Mouse (Mus musculus) bone marrow macrophage, adult 2 months (primary cell): ENCODE results near the gene Ppp1r9b. TPM values are rescaled to one million over a fixed set of nuclear protein-coding genes. Genes with fewer than 3 reads are reported as not detected.

Experiments used
- H3K27ac ChIP-seq: 2 replicates; pipeline ENCODE4 v1.5.1; 2012; ENCODE audit warnings: low read depth, low read length; ENCODE audit not compliant: insufficient read depth
- H3K4me1 ChIP-seq: 2 replicates; pipeline ENCODE4 v1.6.1; 2012; ENCODE audit warnings: low read length; ENCODE audit not compliant: control insufficient read depth, insufficient read depth
- H3K4me3 ChIP-seq: 2 replicates; pipeline ENCODE4 v1.5.1; 2012; ENCODE audit warnings: mild to moderate bottlenecking, low read length, moderate library complexity; ENCODE audit not compliant: insufficient read depth
- CTCF ChIP-seq: IDR thresholded peaks from 2 replicates; pipeline ENCODE4 v1.5.1; 2012; ENCODE audit warnings: low read depth, mild to moderate bottlenecking, low read length, moderate library complexity
- POLR2A ChIP-seq: IDR thresholded peaks from 2 replicates; pipeline ENCODE4 v1.6.1; 2012; ENCODE audit warnings: mild to moderate bottlenecking, low read depth, low read length, borderline replicate concordance
- polyA plus RNA-seq: library from polyadenylated mRNA; stranded (reverse); fragments of >200 nt; gene quantifications from 2 replicates; pipeline ENCODE4 v1.2.4, GENCODE M21; 2012; ENCODE audit not compliant: missing spikeins, insufficient read depth, insufficient read length

Gene Ppp1r9b
- polyA plus RNA-seq, 1 experiment, result 176 TPM

DNA sequence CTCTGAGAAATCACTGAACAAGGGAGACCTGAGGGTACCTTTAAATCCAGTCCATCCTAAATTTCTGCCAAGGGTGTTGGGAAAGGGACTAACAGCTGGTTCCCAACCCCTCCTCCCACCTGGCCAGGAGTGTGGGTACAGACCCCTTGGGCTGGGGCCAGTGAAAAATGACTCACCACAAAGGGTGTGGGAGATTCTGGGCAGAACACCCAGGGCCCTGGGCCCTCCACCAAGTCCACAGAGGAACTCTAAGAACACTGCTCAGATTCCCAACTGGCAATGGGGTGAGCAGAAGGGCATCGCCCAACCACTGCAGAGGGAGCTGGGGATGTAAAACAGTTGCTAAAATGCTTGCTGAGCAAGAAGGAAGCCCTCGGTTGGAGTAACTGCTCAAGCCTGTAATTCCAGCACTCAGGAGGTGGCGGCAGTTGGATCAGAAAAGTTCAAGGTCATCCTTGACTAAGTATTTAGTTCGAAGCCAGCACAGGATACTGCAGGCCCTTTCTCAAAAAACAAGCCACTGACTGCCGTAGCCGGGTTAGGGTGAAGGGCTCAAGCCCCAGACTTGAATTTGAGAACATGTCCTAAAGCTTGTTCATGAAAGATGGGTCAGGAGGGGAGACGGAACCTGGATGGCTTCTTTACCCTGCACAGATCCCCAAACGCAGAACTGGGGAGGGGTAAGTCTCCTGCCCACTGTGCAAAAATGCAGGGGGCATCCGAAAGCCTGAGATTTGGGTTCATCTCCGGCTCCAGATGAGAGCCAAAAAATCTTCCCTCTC, 1.9 kb upstream of the Ppp1r9b start:
- TF ChIP-seq POLR2A (no peak), CTCF (no peak)
- peak overlapping the region; percentile 60 for H3K4me3 ChIP-seq
- H3K27ac ChIP-seq, result peak overlapping the region; percentile 86
- peaks cover 32% of the 10 kb centered on the region for H3K4me1 ChIP-seq

DNA sequence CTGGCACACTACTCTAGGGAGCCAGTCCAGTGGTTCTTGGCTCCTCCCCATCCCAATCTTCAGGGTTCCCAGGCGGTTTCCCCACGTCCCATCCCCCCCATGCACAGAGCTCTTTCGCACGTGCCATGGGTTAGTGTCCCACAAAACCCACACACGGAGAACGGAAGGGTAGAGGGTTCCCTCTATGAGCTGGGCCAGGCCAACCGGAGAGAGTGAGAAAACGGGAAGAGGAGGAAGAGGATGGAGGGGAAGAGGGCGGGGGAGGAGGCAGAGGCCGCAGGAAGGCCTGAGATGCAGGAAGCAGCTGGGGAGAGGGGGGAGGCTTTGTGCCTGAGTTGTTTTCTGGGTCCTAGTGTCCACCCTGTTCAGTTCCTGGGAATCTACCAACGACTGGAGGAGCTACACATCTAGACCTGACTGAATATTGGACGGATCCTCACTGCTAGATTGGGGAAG, 1.2 kb upstream of the Ppp1r9b start:
- peak overlapping the region; percentile 60 for H3K4me3 ChIP-seq
- peaks cover 33% of the 10 kb centered on the region for H3K4me1 ChIP-seq
- peak overlapping the region; percentile 91 for H3K27ac ChIP-seq
- TF ChIP-seq CTCF, result no peak
- TF ChIP-seq POLR2A, result no peak

- Histone ChIP-seq H3K27ac (peak overlapping the region; percentile 91), H3K4me3 (peak overlapping the region; percentile 60), H3K4me1 (peaks cover 39% of the 10 kb centered on the region)
- no peak for TF ChIP-seq POLR2A
- no peak for TF ChIP-seq CTCF
These were observed 610 bp upstream of the Ppp1r9b start for GRCm38 (mm10) chr11:94990102-94990748.

GRCm38 (mm10) chr11:94991641-94992479, 1.0 kb downstream of the Ppp1r9b start:
- H3K4me1 ChIP-seq, result peaks cover 41% of the 10 kb centered on the region
- H3K4me3 ChIP-seq, result peak overlapping the region; percentile 87
- peak overlapping the region; percentile 99 for H3K27ac ChIP-seq
- no peak for TF ChIP-seq CTCF
- no peak for TF ChIP-seq POLR2A

DNA sequence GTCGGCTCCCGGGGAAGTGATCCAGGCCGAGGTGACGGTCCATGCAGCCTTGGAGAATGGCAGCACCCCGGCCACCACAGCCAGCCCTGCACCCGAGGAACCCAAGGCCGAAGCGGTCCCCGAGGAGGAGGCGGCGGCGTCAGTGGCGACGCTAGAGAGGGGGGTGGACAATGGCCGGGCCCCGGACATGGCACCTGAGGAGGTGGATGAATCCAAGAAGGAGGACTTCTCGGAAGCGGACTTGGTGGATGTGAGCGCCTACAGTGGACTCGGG, 1.6 kb downstream of the Ppp1r9b start:
- TF ChIP-seq POLR2A, result no peak
- TF ChIP-seq CTCF, result no peak
- Histone ChIP-seq H3K4me3 (peak overlapping the region; percentile 87), H3K4me1 (peaks cover 38% of the 10 kb centered on the region), H3K27ac (peak overlapping the region; percentile 99)

- peaks cover 34% of the 10 kb centered on the region for H3K4me1 ChIP-seq
These were observed 2.1 kb downstream of the Ppp1r9b start for GRCm38 (mm10) chr11:94992754-94993606.

GRCm38 (mm10) chr11:94994208-94994814, 3.5 kb downstream of the Ppp1r9b start:
- H3K4me3 ChIP-seq, result peak overlapping the region; percentile 87
- peaks cover 21% of the 10 kb centered on the region for H3K4me1 ChIP-seq
- TF ChIP-seq CTCF (no peak), POLR2A (no peak)
- peak overlapping the region; percentile 77 for H3K27ac ChIP-seq

More at GRCm38 (mm10) chr11:94992754-94993606, 2.1 kb downstream of the Ppp1r9b start:
- H3K4me3 ChIP-seq, result peak overlapping the region; percentile 87
- peak overlapping the region; percentile 99 for H3K27ac ChIP-seq
- TF ChIP-seq POLR2A (no peak), CTCF (no peak)

DNA sequence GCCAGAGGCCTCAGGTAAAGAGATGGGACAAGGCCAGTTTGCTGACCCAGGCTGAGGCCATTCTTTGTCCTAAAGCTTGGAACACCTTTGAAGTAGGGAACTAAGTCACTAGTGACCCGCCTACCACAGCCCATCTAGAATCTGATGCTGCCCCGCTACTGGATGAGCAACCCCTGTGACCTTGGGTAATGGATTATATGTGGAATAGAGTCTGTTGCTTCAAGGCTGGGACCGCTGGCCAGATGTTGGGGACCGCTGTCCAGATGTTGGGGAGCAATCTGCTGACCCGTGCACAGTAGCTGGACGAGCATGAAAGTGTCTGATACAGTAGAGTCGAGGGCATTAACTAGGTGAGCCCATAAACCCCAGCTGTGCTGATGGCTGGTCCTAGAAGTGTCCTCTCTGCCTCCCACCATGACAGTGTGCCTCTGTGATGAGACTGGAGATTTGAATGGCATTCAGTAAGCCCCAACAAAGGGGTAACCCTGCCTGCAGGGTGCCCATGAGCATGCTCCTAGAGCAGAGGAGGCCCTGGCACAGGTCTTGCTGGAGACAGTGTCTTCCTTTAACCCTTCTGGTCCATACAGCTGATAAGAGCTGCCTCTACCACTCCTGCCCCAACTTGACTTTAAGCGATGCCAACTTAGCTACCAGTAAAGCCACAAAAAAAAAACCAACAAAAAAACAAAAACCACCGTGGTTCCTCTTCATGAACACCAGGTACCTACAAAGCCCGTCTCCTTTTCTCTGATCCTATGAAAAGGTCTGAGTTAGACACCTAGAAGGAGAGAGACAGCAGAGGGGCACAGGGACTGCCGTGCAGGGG, 4.3 kb downstream of the Ppp1r9b start:
- TF ChIP-seq POLR2A, result no peak
- no peak for TF ChIP-seq CTCF
- H3K27ac ChIP-seq, result no peak overlapping the region
- H3K4me1 ChIP-seq, result peaks cover 25% of the 10 kb centered on the region
- peak overlapping the region; percentile 87 for H3K4me3 ChIP-seq
